Mouse (Mus musculus) gastrocnemius, postnatal 36 days (tissue): ENCODE measurements at regions not wholly inside any gene's neighbourhood (a gene's known extent, or its start where the extent isn't known, plus 50 kb on each side); places are given as distances from the start of the nearest gene placed in this dataset.
A peak's percentile ranks its signal among the peaks of the same experiment; 100 is the strongest.
"Not testable (repeated sequence)": the region's sequence is repeated elsewhere in the genome, so short reads cannot be mapped to it uniquely, and the experiment has no call there.

Experiments used
- DNase-seq, 2 experiments: peaks; one replicate each; pipeline ENCODE4 v3.0.0; 2022
- intact Hi-C: fragments of 180-260 bp; cut with DNase I; formaldehyde crosslinking; loops from one replicate; pipeline ENCODE4 v1.15.1; 2025

DNA sequence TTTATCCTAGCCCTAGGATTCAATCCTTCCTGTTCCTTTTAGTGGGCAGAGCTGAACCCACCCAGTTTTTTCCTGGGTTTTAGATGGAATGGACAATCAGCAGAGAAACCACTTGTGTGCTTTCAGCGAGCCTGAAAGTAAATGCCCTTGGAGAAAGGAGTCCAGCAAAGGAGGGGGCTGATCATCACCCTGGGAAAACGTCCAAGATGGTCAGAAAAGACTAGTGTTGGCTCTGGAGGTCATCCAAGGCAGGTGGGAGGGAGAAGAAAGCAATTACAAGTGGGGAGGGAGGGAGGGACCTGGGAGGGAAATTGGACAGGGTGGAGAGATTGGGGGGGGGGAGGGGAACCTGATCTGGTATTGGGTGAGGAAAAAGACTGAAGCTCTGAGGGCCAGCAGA, 55.6 kb upstream of the Zfp366 start:
- intact Hi-C loops, result loop anchor here (10.0 kb wide), 1 partner anchor 264 kb away; no protein-coding TSS in a partner anchor
- DNase-seq, result no peak

GRCm38 (mm10) chr13:99128284-99128691, 56.3 kb upstream of the Zfp366 start:
- intact Hi-C loops, result loop anchor here (10.0 kb wide), 1 partner anchor 263 kb away; no protein-coding TSS in a partner anchor
- DNase-seq, result peak in 1 of 2 experiments; percentile 55

- DNase-seq, result peak in 1 of 2 experiments; percentile 37
Measured at GRCm38 (mm10) chr13:99127716-99128115, 56.9 kb upstream of the Zfp366 start.

GRCm38 (mm10) chr13:99126971-99127370, 57.7 kb upstream of the Zfp366 start:
- intact Hi-C loops, result loop anchor here (10.0 kb wide), 1 partner anchor 262 kb away; no protein-coding TSS in a partner anchor
- not testable (repeated sequence) for DNase-seq

More at GRCm38 (mm10) chr13:99127716-99128115, 56.9 kb upstream of the Zfp366 start:
- intact Hi-C loops, result loop anchor here (10.0 kb wide), 1 partner anchor 263 kb away; no protein-coding TSS in a partner anchor

GRCm38 (mm10) chr13:99126538-99126937, 58.1 kb upstream of the Zfp366 start:
- no peak for DNase-seq
- intact Hi-C loops, result loop anchor here (10.0 kb wide), 1 partner anchor 262 kb away; no protein-coding TSS in a partner anchor

- intact Hi-C loops, result loop anchor here (10.0 kb wide), 1 partner anchor 261 kb away; no protein-coding TSS in a partner anchor
- DNase-seq, result no peak
Measured at GRCm38 (mm10) chr13:99125946-99126345, 58.7 kb upstream of the Zfp366 start.

GRCm38 (mm10) chr13:99124894-99125570, 59.6 kb upstream of the Zfp366 start:
- intact Hi-C loops, result loop anchor here (10.0 kb wide), 1 partner anchor 260 kb away; no protein-coding TSS in a partner anchor
- DNase-seq, result peak; percentile 45 to 80

DNA sequence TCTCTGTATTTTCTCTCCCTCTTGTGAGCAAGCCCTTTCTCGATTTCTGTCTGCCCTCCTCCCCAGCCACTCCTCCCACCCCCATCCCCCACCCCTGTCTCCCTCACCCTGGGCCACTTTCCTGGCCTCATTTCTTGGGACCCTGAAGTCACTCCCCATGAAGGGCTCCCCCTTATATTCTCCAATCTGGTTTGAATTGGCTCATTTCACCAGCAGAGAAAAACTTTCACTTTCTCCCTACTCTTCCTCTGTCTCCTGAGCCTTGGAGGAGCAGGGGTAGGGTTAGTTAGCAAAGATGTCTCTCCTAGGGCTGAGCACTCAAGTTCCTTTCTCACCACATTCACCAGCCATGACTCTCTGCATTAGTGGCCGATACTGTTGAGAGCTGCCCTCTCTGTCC, 60.5 kb upstream of the Zfp366 start:
- no peak for DNase-seq
- intact Hi-C loops, result loop anchor here (10.0 kb wide), 1 partner anchor 259 kb away; no protein-coding TSS in a partner anchor

DNA sequence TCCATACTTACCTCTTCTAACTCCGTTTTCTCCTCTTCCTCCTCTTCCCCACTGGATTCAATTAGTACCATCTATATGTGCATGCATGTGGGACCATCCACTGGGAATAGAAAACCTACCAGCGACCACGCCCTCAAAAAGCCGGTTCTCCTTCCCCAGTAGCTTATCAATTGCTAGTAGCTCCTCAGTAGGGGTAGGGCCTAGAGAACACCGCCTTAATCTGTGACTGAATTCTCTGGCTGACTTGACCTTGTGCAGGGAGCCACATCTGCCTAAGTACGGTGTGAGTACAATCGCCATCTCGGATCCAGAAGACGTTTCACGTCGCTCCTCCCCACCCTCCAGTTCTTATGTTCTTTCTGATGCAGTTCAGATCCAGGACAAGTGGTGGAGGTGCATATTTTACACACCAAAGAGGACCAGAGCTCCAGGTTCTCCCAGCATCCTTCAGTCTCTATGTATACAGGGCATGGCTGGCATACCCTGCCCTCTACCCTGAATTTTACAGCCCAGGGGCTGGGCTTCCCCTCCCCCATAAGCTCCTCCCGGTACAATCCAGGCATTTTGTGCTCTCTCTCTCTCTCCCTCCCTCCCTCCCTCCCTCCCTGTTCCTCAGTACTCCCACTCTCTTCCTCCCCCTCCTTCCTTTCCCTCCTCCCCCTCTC, 61.0 kb upstream of the Zfp366 start:
- intact Hi-C loops, result loop anchor here (10.0 kb wide), 1 partner anchor 259 kb away; no protein-coding TSS in a partner anchor

DNA sequence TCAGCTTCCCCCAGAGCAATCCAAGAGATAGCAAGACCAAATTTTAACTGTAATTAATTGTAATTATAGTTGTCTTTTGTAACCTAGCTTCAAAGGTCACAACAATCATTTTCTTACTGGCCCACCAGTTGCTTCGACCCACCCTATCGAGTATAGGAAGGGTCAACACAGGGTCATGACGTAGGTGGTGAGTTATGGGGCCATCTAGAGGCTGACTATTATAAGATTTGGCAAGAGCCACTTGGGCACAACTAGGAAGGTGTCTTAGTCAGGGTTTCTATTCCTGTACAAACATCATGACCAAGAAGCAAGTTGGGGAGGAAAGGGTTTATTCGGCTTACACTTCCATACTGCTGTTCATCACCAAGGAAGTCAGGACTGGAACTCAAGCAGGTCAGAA, 62.1 kb upstream of the Zfp366 start:
- not testable (repeated sequence) for DNase-seq

More for the DNA sequence above, 61.0 kb upstream of the Zfp366 start:
- DNase-seq, result no peak

DNA sequence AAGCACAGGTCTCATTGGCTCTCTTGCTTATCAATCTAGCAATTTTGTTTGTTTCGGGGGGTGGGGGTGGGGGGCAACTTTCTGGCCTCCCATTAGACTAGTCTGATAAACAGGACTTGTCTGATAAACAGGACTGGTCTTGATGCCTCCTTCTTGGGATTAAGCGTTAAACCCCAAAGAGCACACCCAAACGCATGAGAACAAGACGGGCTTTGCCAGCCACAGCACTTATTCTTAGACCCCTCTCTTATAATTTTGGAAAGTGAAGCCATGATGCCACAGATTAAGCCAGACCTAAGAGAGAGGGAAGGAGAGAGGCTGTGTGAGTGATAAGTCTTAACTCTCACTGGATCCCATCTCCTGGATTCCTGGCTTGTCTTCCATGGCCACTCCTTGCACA, 63.5 kb upstream of the Zfp366 start:
- intact Hi-C loops, result loop anchor here (10.0 kb wide), 1 partner anchor 256 kb away; no protein-coding TSS in a partner anchor

More for the DNA sequence above, 62.1 kb upstream of the Zfp366 start:
- intact Hi-C loops, result loop anchor here (10.0 kb wide), 1 partner anchor 258 kb away; no protein-coding TSS in a partner anchor

GRCm38 (mm10) chr13:99119941-99120340, 64.7 kb upstream of the Zfp366 start:
- intact Hi-C loops, result loop anchor here (5.0 to 10.0 kb wide), 2 partner anchors 73 to 255 kb away; no protein-coding TSS in a partner anchor
- no peak for DNase-seq

More for the DNA sequence above, 63.5 kb upstream of the Zfp366 start:
- no peak for DNase-seq

- DNase-seq, result no peak
- intact Hi-C loops, result loop anchor here (5.0 kb wide), 1 partner anchor 72 kb away; no protein-coding TSS in a partner anchor
Measured at GRCm38 (mm10) chr13:99118901-99119300, 65.7 kb upstream of the Zfp366 start.

DNA sequence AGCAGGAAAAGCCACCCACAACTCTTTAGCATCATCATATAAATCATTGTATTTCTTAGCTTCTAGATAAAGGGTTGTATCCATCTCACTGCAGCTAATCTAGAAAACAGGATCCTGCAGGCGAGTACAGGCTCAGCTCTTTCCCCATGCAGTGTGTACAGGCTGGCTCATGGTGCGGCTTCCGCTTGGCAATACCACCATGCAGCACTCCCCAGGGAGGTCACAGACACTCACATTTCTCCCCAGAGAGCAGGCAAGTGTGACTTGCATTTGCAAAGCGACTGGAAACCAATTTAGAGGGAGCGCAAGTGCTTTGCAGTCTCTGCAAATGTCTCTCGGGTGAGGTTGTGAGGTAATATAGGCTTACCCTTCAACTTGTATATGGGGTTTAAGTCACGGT, 69.1 kb upstream of the Zfp366 start:
- intact Hi-C loops, result loop anchor here (5.0 kb wide), 1 partner anchor 68 kb away; no protein-coding TSS in a partner anchor
- no peak for DNase-seq

DNA sequence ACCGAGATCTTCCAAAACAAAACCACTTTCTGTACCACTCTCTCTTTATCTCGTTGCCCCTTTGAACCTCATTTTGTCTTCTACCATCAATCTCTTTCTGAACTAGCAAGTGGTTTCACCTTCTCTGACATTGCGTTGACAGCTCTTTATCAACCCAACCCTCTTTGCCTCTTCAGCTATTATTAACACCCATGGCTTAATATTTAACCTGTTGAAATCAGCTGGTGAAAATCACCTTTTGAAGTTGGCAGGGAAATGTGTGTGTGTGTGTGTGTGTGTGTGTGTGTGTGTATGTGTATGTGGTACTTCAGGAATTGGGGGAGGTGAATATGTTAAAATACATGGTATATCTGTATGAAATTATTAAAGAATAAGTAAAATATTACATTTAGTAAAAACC, 70.1 kb upstream of the Zfp366 start:
- intact Hi-C loops, result no loop called here

DNA sequence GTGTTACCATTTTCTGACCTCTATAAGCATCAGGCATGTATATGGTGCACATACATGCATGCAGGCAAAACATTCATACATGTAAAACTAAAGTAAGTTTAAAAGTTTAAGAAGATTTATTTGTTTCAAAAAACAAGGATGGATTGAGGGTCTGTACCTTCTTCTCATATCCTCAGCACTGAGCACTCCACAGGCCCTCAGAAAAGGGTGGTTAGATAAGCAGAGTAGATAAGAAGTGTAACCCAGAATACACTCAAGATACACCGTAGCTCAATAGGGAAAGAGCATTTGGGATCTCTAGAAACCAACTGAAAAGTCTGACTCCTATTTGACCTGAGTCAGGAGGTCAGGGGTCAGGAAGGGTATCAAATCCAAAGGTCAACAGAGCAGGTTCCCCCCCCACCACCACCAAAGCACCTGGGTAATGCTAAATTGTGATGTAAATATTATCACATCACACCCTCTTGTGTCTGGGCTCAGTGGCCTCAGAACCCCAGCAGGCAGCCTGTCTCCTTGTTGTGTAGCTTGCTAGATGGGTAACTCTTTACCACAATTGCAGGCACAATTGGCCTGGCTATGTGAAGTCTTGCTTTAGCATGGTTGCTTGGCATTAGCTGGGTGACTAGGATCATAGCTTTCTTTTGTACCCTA, 72.8 kb upstream of the Zfp366 start:
- intact Hi-C loops, result no loop called here
- no peak for DNase-seq

More for the DNA sequence above, 70.1 kb upstream of the Zfp366 start:
- no peak for DNase-seq

DNA sequence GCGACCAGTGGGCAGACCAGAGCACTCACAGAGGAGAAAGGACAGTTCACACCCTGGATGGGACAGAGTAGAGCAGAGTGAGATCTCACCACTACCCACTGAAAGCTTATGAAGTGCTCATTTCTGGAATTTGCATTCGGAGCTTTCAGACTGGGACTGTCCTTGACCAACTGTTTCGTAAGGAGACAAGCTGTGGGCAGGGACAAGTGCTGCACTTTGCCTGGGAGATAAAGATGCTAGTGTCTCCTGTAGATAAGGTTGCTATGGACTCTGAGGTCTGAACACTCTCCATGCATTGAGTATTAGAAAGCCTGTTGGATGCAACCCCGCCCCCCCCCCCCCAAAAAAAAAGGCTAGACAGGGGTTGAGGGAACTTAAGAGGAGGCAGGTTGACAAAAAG, 76.6 kb upstream of the Zfp366 start:
- intact Hi-C loops, result no loop called here
- DNase-seq, result no peak

DNA sequence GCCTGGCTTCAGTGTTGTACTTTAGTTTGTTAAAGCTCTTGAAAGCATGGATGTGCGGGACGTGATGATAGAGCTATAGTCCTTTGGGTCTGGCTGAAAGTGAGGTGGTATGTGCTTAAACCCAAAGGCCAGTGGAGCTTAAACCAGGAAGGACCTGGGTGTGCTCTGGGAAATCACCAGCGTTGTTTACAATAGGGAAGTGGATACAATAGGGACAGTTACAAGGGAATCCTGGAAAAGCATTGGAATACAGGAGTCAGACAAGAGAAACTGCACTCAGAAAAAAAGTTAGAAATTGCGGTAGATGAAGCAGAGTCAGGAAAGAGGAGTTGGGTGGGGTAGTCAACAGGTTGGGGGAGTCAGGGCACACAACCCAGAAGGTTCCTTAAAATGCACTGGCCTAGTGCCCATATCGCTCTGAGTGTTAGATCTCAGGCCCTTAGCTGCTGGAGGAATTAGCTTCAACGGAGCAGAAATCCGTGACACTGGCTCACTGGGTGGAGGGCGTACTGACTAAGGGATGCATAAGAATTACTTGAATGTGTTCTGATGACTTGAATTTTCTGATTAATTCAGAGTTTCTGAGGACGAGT, 82.4 kb upstream of the Zfp366 start:
- intact Hi-C loops, result no loop called here
- DNase-seq, result no peak

DNA sequence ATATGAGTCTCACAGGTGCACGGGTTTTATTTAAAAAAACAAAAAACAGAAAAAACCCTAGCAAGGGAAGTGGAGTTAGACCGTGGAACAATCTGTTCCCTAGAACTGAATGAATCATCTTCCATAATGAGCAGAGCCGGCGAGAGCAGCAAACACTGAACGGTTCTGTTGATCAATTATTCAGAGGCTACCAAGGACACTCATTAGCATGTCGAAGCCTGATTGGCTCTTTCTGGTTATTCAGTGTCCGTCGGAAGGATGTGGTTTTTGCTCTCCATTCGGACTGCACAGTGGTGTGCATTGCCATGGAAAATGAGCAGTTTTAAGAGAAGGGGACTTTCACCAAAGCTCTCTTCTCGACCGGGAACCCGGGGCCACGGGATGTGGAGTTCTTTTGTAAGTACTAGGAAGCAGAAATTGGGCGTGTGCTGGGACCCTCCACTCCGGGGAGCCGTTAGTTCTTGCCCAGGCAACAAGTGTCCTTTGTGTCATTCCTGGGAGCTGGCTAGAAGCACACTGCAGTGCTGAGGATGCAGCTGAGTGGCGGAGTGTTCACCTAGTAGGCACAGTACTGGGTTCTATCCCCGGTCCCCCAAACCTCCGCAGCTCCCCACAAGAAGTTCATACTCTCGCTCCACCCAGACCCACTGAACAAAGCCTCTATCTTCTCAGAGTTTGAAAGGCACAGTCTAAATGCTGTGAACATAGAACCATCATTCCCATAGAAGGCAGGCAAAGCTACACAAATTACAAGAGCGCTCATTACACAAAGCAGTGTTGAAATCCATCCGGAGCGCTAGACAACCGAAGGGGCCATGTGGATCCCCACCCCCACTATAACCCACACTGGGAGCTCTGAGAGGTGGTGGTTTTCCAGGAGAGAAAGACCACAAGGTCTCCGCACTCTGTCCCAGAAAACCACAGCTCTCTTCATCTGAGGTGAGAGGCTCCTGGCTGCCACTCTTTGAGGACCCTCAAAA, 83.9 kb upstream of the Zfp366 start:
- no peak for DNase-seq
- intact Hi-C loops, result no loop called here
